Mouse (Mus musculus) small intestine, adult 2 months (tissue): ENCODE measurements around the gene Cacfd1. TPM values are rescaled to one million over a fixed set of nuclear protein-coding genes. Genes with fewer than 3 reads are reported as not detected.
A peak's percentile ranks its signal among the peaks of the same experiment; 100 is the strongest.

Source experiments
- H3K27ac ChIP-seq: fragments of 200-500 bp; 2 replicates; pipeline ENCODE4 v1.5.1; 2012; ENCODE audit warnings: low read depth, low read length, control low read depth, inconsistent platforms; ENCODE audit not compliant: insufficient read depth
- H3K27me3 ChIP-seq: fragments of 200-500 bp; 2 replicates; pipeline ENCODE4 v1.6.1; 2012; ENCODE audit warnings: mild to moderate bottlenecking, moderate library complexity, low read length, inconsistent platforms; ENCODE audit not compliant: control insufficient read depth, insufficient read depth
- H3K36me3 ChIP-seq: fragments of 200-500 bp; 2 replicates; pipeline ENCODE4 v1.6.1; 2012; ENCODE audit warnings: mild to moderate bottlenecking, low read length, control low read depth, inconsistent platforms; ENCODE audit not compliant: control insufficient read depth, insufficient read depth
- H3K4me1 ChIP-seq: fragments of 200-500 bp; 2 replicates; pipeline ENCODE4 v1.6.1; 2012; ENCODE audit warnings: low read length, inconsistent platforms, mixed read lengths; ENCODE audit not compliant: control insufficient read depth, insufficient read depth, insufficient read length
- H3K4me3 ChIP-seq: fragments of 200-500 bp; 2 replicates; pipeline ENCODE4 v1.5.1; 2012; ENCODE audit warnings: low read depth, mild to moderate bottlenecking, control low read depth, inconsistent platforms, low read length, moderate library complexity
- CTCF ChIP-seq: fragments of 200-500 bp; IDR thresholded peaks from 2 replicates; pipeline ENCODE4 v1.5.1; 2012; ENCODE audit warnings: low read depth, mild to moderate bottlenecking, control low read depth, inconsistent platforms, low read length, moderate library complexity, mixed read lengths; ENCODE audit not compliant: insufficient replicate concordance, insufficient read length; ENCODE audit errors: extremely low read depth
- POLR2A ChIP-seq: fragments of 200-500 bp; IDR thresholded peaks from 2 replicates; pipeline ENCODE4 v1.6.1; 2012; ENCODE audit warnings: low read depth, mild to moderate bottlenecking, control low read depth, inconsistent platforms, low read length, moderate library complexity
- WGBS: fragments of 180-500 bp; shearing (Covaris S2); methylation state at CpG from one replicate; pipeline ENCODE4 v1.1.7; 2018; 5-methylcytosine and 5-hydroxymethylcytosine counted together
- polyA plus RNA-seq: library from polyadenylated mRNA; depleted of rRNA; stranded (reverse); fragments of >200 nt; gene quantifications from 2 replicates; pipeline ENCODE4 v1.2.3, GENCODE M21; 2012

The Cacfd1 gene
- polyA plus RNA-seq, 1 experiment: 49.1 TPM

GRCm38 (mm10) chr2:27007701-27008100, 2.0 kb upstream of the Cacfd1 start:
- TF ChIP-seq POLR2A (no peak), CTCF (no peak)
- H3K27ac ChIP-seq: no peak overlapping the region
- WGBS: 56% methylated on average over 7 of the region's 7 CpGs
- H3K4me3 ChIP-seq: no peak overlapping the region
- no peaks in the 10 kb centered on the region for H3K27me3 ChIP-seq
- peaks cover 21% of the 10 kb centered on the region; the same call in 1 of the 2 replicates for H3K4me1 ChIP-seq
- no peaks in the 10 kb centered on the region for H3K36me3 ChIP-seq

DNA sequence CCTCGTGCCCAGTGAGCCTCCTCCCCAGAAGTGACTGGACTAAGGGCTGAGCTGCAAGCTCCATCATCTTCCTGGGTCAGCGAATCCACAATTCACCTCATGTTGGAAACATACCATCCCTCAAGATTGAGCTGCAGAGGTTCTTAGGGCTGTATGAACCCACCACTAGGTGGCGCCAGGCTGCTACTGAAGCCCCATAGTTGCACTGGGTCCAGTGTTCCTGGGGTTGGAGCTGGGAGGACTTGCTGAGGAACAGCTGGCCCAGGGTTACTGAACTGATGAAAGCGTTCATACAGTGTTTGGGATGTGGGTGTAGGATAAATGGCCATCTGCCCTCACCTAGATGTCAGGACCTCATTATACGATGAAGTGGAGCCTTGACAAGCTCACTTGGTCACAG, 8.1 kb downstream of the Cacfd1 start:
- H3K4me3 ChIP-seq: no peak overlapping the region
- H3K27ac ChIP-seq: no peak overlapping the region
- H3K4me1 ChIP-seq: no peaks in the 10 kb centered on the region
- no peak for TF ChIP-seq POLR2A
- TF ChIP-seq CTCF: peak; percentile 98; the same call in 1 of the 2 replicates
- H3K36me3 ChIP-seq: peaks cover 38% of the 10 kb centered on the region
- WGBS: 49% methylated on average over 5 of the region's 5 CpGs
- no peaks in the 10 kb centered on the region for H3K27me3 ChIP-seq

DNA sequence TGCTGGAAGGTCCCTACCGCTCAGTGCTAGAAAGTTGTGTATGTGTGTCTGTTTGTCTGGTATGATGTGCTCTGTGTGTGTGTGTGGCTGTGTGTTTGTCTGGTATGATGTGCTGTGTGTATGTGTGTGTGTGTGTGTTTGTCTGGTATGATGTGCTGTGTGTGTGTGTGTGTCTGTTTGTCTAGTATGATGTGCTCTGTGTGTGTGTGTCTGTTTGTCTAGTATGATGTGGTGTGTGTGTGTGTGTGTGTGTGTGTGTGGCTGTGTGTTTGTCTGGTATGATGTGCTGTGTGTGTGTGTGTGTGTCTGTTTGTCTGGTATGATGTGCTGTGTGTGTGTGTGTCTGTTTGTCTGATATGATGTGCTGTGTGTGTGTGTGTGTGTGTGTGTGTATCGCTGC, 9.8 kb downstream of the Cacfd1 start:
- WGBS: 91% methylated on average over 2 of the region's 2 CpGs
- Histone ChIP-seq H3K4me3 (no peak overlapping the region), H3K36me3 (peaks cover 30% of the 10 kb centered on the region), H3K27me3 (no peaks in the 10 kb centered on the region), H3K4me1 (no peaks in the 10 kb centered on the region), H3K27ac (no peak overlapping the region)
- TF ChIP-seq POLR2A (no peak), CTCF (no peak)

DNA sequence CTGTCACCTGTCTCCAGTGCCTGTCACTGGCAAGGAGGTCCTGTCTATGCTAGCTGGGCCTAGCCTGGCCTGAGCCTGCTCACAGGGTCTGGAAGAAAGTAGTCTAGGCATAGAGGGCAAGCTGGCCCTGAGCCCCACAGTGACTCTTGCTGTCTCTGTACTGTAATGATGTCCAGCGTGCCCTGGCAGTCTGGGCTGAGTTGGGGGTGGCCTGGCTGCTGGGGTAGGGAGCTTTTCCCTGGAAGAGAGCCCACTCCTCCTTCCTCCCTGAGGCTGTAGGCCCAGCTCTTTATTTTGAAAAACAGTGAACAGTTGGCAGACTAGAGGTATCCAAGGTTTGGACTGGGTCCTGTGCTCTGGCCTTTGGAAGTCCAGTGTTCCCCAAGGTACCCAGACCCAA, 11.4 kb downstream of the Cacfd1 start:
- Histone ChIP-seq H3K36me3 (peaks cover 17% of the 10 kb centered on the region), H3K4me3 (no peak overlapping the region), H3K27me3 (no peaks in the 10 kb centered on the region), H3K4me1 (no peaks in the 10 kb centered on the region), H3K27ac (no peak overlapping the region)
- TF ChIP-seq POLR2A (no peak), CTCF (no peak)
- WGBS: 78% methylated on average over 1 of the region's 1 CpGs

- Histone ChIP-seq H3K27me3 (no peaks in the 10 kb centered on the region), H3K36me3 (peaks cover 11% of the 10 kb centered on the region), H3K4me1 (no peaks in the 10 kb centered on the region), H3K27ac (no peak overlapping the region), H3K4me3 (no peak overlapping the region)
- TF ChIP-seq CTCF (no peak), POLR2A (no peak)
- WGBS: 59% methylated on average over 6 of the region's 6 CpGs
Measured at GRCm38 (mm10) chr2:27022612-27023011, 12.9 kb downstream of the Cacfd1 start.

- Histone ChIP-seq H3K4me1 (peaks cover 2% of the 10 kb centered on the region; the same call in 1 of the 2 replicates), H3K36me3 (0 out of 2 replicates have a peak, but pooled peaks cover 4% of the 10 kb centered on the region), H3K27me3 (no peaks in the 10 kb centered on the region), H3K4me3 (no peak overlapping the region), H3K27ac (no peak overlapping the region)
- WGBS: 69% methylated on average over 14 of the region's 14 CpGs
- TF ChIP-seq POLR2A (no peak), CTCF (no peak)
Measured at GRCm38 (mm10) chr2:27024136-27024535, 14.4 kb downstream of the Cacfd1 start.

DNA sequence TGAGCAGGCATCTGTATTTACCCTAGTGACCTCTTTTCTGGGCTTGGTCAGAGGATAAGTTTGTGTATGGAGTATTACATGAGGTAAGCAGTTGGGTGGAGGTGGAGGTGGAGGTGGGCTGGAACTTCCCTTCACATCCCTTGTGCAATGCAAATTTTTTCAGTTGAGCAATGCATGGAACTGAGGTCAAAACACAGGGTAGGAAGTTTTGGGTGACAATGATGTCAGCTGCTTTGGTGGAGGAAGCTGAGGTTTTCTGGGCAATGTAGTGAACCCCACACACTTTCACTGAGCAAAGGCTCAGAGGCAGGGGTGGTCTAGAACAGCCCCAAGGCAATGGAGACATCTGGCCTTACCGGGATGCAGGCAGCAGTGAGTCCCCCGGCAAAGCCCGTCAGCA, 15.8 kb downstream of the Cacfd1 start:
- Histone ChIP-seq H3K4me1 (peaks cover 2% of the 10 kb centered on the region; the same call in 1 of the 2 replicates), H3K4me3 (no peak overlapping the region), H3K27ac (no peak overlapping the region), H3K36me3 (no peaks in the 10 kb centered on the region), H3K27me3 (no peaks in the 10 kb centered on the region)
- TF ChIP-seq CTCF (no peak), POLR2A (no peak)
- 66% methylated on average over 3 of the region's 3 CpGs for WGBS
